Mouse (Mus musculus) bone marrow macrophage, adult 2 months (primary cell): ENCODE data around the gene Aoc3. TPM values are rescaled to one million over a fixed set of nuclear protein-coding genes. Genes with fewer than 3 reads are reported as not detected.
A peak's percentile ranks its signal among the peaks of the same experiment; 100 is the strongest.

Source experiments
- H3K27ac ChIP-seq: 2 replicates; pipeline ENCODE4 v1.5.1; 2012; ENCODE audit warnings: low read depth, low read length; ENCODE audit not compliant: insufficient read depth
- H3K4me1 ChIP-seq: 2 replicates; pipeline ENCODE4 v1.6.1; 2012; ENCODE audit warnings: low read length; ENCODE audit not compliant: control insufficient read depth, insufficient read depth
- H3K4me3 ChIP-seq: 2 replicates; pipeline ENCODE4 v1.5.1; 2012; ENCODE audit warnings: mild to moderate bottlenecking, low read length, moderate library complexity; ENCODE audit not compliant: insufficient read depth
- CTCF ChIP-seq: IDR thresholded peaks from 2 replicates; pipeline ENCODE4 v1.5.1; 2012; ENCODE audit warnings: low read depth, mild to moderate bottlenecking, low read length, moderate library complexity
- POLR2A ChIP-seq: IDR thresholded peaks from 2 replicates; pipeline ENCODE4 v1.6.1; 2012; ENCODE audit warnings: mild to moderate bottlenecking, low read depth, low read length, borderline replicate concordance
- polyA plus RNA-seq: library from polyadenylated mRNA; stranded (reverse); fragments of >200 nt; gene quantifications from 2 replicates; pipeline ENCODE4 v1.2.4, GENCODE M21; 2012; ENCODE audit not compliant: missing spikeins, insufficient read depth, insufficient read length

Aoc3 gene
- polyA plus RNA-seq: 0.20 TPM in 1 of 2 replicates, not detected in the other

DNA sequence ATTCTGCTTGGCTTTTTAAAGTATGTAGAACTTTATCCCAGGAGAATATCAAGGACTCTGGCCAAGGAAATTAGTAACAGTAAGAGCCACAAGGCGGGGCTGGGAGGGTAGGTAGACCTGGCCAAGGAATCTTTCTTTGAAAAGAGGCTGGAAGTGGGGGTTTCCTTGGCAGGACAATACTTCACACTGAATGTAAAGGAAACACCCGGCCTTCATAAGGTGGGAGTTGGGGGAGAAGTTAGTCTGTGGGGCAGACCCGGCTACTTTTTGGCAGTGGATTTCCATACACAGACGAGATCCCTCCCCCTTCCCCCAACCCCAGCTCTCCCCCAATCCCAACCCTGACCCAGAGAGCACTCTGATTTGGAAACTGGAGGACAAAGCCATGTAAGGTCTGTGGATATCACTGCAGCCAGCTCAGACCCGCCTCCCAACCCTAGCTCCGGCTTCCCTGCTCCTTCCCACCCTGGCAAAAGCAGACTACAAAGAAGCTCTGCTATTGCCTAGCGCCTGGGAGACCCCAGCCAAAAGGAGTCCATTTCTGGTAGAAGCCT lies at the start of gene Aoc3:
Gene Aoc3 (plus strand): TSS at position 235 of the 554 bp plus-strand sequence.
- Histone ChIP-seq H3K27ac (no peak within 1 kb of the TSS), H3K4me3 (no peak within 1 kb of the TSS), H3K4me1 (peaks cover 12% of the 10 kb centered on the region)
- TF ChIP-seq POLR2A: no peak
- no peak for TF ChIP-seq CTCF

DNA sequence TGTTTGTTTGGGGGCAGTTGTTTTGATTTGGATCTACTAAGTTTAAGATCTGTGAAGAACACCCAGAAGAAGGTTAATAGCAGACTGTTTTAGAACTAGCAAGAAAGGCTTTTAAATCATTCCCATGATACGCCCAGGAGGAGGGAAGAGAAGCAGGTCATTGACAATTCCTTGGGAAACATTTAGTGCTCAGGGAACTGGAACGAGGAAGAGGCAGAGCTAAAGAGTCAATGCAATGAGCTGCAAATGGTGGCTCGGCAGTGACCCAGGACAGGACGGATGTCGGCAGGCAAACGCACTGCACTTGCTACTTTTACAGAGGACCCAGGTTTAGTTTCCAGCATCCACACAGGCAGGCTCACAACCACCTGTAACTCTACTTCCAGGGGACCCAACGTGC lies 49.6 kb upstream of the Aoc3 start:
- no peak overlapping the region for H3K4me3 ChIP-seq
- TF ChIP-seq POLR2A (no peak), CTCF (no peak)
- peaks cover 18% of the 10 kb centered on the region for H3K4me1 ChIP-seq
- H3K27ac ChIP-seq: no peak overlapping the region

DNA sequence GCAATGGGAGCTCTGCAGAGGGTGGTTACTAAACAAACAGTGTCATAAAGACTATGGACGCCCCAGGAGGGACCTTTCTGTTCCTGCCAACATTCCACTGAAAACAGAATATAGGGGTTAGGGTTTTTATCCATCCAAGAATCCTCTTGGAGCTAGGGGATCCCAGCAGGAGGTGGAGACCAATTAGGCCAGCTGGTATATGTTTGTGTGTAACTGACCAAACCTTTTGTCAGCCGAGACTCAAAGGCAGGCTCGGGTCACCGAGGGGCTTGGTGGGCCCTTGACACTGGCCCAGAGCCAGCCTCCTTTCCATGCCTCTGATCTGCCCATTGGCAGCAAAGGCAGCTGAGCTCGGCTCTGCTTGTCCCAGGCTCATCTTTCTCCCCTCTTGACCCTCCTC lies 47.5 kb upstream of the Aoc3 start:
- Histone ChIP-seq H3K4me3 (no peak overlapping the region), H3K27ac (no peak overlapping the region), H3K4me1 (peaks cover 11% of the 10 kb centered on the region)
- TF ChIP-seq CTCF (no peak), POLR2A (no peak)

DNA sequence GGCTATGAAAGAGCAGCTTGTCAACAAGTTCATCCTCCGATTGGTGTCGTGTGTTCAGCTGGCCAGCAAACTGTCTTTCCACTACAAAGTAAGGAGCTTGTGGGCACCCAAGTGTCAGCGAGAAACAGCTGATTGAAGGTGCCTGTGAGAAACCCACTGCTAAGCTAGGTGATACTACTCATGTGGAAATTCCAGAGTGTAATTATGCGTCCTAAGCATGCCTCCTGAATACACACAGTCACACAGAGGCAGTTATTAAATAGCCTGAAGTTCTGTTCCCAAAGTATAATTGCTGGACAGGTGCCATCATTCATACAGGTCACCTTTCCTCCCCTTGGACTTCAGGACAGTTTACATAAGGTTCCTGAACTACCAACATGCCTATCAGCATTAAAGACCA lies 46.6 kb upstream of the Aoc3 start:
- no peak overlapping the region for H3K27ac ChIP-seq
- peaks cover 11% of the 10 kb centered on the region for H3K4me1 ChIP-seq
- no peak for TF ChIP-seq CTCF
- TF ChIP-seq POLR2A: no peak
- no peak overlapping the region for H3K4me3 ChIP-seq

DNA sequence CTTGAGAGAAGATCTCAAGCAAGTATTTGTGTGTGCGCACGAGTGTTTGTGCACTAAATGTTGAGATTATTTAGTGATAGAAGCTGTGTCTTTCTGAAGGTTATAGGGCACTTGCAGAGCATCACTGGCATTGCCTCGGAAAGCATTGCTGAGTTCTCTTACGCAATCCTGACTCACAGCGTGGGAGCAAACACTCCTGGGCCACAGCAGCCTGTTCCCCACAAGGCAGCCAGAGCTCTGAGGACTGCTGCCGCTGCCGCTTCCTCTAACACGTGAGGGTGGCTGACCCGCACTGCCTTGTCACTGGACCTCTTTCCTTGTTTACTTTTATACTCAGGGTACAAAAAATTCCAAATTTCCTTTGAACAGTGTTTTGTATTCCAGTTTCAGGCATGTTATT lies 43.1 kb upstream of the Aoc3 start:
- H3K4me3 ChIP-seq: no peak overlapping the region
- peaks cover 8% of the 10 kb centered on the region for H3K4me1 ChIP-seq
- H3K27ac ChIP-seq: no peak overlapping the region
- no peak for TF ChIP-seq CTCF
- TF ChIP-seq POLR2A: no peak

DNA sequence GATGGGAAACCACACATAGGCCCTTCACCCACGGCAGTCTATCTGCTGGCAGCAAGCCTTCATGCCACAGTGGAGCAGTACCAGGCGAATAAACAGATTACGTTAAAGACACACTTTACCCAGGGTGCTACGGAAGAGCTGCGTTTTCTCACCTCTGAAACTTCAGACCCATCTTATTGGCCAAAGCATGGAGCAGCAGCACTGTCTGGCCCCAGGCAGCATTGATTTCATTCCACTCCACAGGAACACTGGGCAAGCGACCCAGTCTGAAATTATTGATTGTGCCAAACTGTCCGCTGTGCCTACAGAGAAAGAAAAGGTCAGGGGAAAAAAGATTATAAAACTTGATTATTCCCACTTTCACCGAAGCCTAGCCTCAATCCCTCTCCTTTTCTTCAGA lies 39.2 kb upstream of the Aoc3 start:
- Histone ChIP-seq H3K4me1 (peaks cover 8% of the 10 kb centered on the region), H3K27ac (no peak overlapping the region), H3K4me3 (no peak overlapping the region)
- TF ChIP-seq POLR2A (no peak), CTCF (no peak)

DNA sequence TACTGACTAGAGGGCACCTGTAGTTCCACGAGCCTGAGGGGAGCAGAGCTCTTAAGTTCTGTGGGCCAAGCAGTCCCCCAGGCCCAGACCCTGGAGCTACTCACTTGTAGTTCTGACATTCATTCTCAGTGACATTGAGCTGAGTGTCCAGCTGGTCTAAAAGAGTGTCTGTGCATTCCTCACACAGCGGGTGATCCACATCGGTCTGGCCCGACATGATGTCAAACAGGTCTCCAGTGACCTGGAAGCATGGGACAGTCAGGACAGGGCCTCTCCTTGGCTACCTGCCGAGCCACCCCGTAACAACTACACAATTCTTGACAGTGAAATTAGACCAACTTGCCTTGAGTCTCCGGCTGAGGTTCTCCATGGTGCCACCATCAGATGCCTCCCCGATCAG lies 35.2 kb upstream of the Aoc3 start:
- Histone ChIP-seq H3K27ac (no peak overlapping the region), H3K4me1 (no peaks in the 10 kb centered on the region; the same call in 1 of the 2 replicates), H3K4me3 (no peak overlapping the region)
- no peak for TF ChIP-seq CTCF
- TF ChIP-seq POLR2A: no peak

DNA sequence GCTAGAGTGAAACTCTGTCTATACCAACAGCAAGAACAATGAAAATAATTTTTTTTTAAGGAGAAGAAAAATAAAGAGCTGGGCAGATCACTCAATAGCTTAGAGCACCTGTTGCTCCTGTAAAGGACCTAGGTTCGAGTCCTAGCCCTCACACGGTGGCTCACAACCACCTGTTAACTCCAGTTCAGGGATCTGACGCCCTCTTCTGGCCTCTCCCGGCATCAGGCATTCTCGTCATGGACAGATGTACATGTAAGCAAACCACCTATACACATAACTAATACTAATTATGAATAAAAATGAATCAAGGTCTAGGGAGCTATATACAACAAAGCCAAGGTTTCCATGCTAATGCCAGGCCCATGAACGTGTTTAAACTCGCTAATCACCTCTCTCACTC lies 29.5 kb upstream of the Aoc3 start:
- TF ChIP-seq POLR2A (no peak), CTCF (no peak)
- no peak overlapping the region for H3K27ac ChIP-seq

DNA sequence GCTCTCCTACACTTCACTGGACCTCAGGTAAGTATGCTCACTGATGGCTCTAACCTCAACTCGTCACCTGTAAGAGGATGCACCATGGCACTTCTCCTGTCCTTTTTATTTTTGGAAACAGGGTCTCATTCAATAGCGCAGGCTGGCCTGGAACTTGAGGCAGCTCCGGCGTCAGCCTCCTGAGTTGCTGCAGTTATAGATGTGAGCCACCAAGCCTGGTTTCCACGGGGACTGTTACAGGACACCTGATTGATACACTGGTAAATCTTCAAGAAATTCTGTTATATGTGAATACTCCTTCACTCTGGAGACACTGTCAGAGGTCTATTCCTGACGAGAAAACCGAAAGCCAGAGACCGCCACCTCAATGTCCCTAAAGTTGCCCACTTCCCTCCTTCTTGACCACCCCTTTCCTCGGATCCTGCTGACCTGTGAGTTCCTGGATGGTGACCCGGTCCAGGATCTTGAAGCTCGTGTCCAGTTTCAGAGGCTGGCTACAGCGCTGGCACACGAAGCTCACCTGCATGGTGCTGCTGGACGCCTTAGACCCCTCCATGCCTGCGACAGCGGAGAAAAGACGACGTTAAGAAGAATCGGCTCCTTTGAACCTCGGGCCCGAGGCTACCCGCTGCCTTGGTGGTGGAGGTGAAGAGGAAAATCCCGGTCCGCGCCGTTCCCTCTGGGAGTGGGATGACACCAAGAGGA lies 29.0 kb upstream of the Aoc3 start:
- H3K27ac ChIP-seq: no peak overlapping the region
- H3K4me3 ChIP-seq: peak overlapping the region; percentile 97
- peaks cover 7% of the 10 kb centered on the region for H3K4me1 ChIP-seq
- TF ChIP-seq CTCF (no peak), POLR2A (no peak)

More for the DNA sequence above, 29.5 kb upstream of the Aoc3 start:
- Histone ChIP-seq H3K4me1 (peaks cover 7% of the 10 kb centered on the region), H3K4me3 (peak overlapping the region; percentile 97)

DNA sequence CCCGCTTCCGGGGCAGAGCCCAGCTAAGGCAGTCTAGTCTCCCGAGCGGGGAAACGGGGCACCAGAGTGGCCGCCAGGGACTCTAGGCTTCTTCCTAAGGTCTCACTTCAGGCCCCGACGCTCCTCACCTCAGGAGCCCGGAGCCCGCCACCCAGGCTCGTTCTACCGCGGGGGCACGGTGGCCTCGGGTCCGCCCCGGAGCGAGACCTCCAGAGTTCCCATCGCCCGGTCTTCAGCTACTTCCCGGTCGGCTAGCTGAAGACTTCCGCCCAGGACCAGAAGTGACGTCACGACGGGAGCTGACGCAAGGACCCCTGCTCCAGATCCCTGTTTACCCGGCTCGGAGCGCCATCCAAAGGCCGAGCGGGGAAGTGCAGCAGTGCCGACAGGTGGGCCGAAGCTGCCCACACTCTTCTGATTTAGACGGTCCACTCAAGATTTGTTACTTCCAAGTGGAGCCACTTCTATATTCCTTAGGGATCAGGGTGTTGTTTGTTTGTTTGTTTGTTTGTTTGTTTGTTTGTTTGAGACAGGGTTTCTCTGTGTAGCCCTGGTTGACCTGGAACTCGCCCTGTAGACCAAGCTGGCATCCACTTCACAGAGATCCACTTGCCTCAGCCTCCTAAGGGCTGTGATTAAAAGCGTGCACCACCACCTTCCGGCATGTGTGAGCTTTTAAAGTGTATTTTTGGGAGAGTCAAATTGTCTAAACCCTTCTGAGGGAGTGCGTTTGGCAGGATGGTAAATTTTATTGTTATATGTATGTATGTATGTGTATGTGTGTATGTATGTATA lies 28.2 kb upstream of the Aoc3 start, which contains the start of gene Becn1:
Gene Becn1 (minus strand): TSS at position 283 of the 795 bp plus-strand sequence.
- no peak within 1 kb of the TSS for H3K27ac ChIP-seq

More for the DNA sequence above, 28.2 kb upstream of the Aoc3 start, which contains the start of gene Becn1:
- TF ChIP-seq CTCF (peak; percentile 93), POLR2A (no peak)
- H3K4me1 ChIP-seq: peaks cover 7% of the 10 kb centered on the region
- peak within 1 kb of the TSS; percentile 97 for H3K4me3 ChIP-seq
